Mouse (Mus musculus) retina, embryonic 14.5 days (tissue): ENCODE data around the gene Teddm3.
"Not testable (repeated sequence)": the region's sequence is repeated elsewhere in the genome, so short reads cannot be mapped to it uniquely, and the experiment has no call there.

ENCODE experiments used
- DNase-seq: peaks from one replicate; pipeline ENCODE4 v3.0.0-alpha.2; 2015; ENCODE audit warnings: low spot score

The Teddm3 gene

DNA sequence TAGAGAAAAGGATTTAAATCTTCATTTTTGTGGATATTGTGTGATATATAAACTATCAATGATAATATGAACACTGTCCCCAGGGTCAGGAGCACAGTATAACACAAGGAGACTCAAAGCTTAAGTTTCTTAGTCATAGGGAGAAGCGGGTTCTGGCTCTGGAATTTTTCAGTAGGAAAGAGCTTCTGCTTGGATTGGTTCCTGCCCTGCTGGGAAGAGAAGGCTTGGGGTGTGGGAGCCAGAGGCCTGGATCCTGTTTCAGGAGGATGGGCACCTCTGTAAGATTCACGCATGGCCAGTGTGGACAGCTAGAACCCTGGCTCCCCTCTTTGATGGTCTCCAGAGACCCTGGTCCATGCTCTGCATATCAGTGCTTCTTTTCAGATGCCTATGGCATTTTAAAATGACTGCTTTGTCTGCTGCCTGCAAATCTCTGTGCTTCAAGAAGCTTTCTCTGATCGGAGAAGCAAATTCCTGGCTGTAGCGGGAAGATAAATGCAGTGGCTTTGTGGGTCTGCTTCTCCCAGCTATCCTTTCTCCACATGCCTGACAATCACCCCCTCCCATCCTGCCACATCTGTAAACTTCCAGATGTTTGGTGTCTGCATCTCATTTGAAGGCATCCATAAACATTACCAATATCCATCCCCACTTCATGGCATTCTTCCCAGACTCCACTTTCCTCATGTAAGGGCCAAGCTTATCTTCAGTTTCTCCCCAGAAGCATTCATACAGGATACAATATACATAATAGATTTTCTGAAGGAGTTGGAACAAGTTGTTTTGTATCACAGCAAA lies 2.0 kb downstream of the Teddm3 start:
- DNase-seq = no peak

DNA sequence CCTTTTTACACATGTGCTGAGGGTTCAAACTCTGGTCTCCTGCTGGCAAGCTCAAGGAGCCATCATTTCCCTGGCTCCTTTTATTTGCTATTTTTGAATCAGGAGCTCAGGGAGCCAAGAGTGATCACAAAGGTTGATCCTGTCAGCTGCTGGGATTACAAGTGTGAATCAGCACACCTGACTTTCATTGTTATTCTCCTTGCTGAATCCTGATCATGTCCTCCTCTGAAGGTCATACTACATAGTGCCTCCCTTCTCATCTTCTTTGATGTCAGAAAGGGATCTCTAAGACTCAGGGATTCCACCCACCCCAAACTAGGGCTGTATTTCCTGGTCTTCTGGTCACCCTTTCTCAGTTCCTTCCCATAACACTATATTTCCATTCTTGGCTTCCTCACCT lies 3.9 kb downstream of the Teddm3 start:
- DNase-seq = no peak

DNA sequence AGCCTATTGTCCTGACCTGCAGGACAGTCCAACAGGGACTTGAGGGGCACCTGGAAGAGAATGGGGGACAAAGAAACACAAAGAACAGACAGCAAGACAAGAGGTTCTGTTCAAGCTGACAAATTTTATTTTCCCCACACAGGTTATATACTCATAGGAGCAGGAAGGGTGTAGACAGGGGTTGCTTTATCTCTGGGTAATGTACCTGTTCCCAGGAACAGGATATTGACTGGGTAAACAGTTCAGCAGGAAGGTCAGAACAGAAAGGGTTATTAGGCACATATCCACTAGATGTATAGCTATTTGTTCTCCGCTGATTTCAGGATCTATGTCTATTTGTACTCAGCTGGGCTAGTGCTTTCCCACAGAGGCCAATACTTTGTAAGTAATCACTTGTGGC lies 5.3 kb downstream of the Teddm3 start:
- DNase-seq = not testable (repeated sequence)

DNA sequence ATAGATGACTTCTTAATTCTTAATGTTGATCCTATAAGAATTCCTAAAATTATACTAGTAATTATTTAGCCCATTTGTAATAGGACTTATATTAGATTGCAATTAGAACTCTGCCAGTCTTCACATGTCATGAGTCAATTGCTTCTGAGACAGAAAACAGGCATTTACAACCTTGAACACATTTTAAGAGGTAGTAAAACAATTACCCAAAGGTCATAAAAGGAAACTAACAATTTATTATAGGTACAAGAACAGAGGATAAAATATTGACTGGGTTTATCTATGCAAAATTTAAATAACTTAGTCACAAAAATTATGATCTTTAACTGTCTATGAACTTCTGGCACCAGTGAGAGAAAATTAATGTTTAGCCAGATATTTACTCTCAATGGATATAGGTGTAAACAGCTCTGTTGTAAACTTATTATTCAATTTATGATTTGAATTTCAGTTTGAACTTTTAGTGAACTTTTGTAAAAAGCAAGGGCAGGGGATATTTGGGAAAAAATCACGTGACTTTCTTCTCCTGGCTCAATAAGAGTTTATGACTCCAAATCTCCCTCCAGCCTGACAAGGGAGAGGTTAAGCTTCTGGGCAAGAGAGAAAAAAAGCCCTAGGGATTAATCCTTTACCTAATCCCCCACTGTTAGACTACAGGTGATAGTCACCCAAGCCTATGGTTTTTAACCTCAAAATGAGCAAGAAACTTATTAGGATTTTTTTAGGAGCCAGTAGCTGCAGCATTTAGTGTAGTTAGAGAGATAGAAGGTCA lies 17.3 kb downstream of the Teddm3 start:
- DNase-seq = no peak

GRCm38 (mm10) chr16:21127666-21128065 lies 26.1 kb downstream of the Teddm3 start:
- not testable (repeated sequence) for DNase-seq

GRCm38 (mm10) chr16:21122776-21123175 lies 31.0 kb downstream of the Teddm3 start:
- DNase-seq = not testable (repeated sequence)

- DNase-seq = no peak
Observed at GRCm38 (mm10) chr16:21116078-21116477, 37.7 kb downstream of the Teddm3 start.

GRCm38 (mm10) chr16:21109473-21109872 lies 44.3 kb downstream of the Teddm3 start:
- no peak for DNase-seq
